Mouse (Mus musculus) liver, postnatal 0 days (tissue): ENCODE results near the gene Mtnr1a.

ENCODE experiments used
- CTCF ChIP-seq: sonication (generic); IDR thresholded peaks from 2 replicates; pipeline ENCODE4 v1.5.1; 2016; ENCODE audit warnings: antibody characterized with exemption, low read depth
- EP300 ChIP-seq: IDR thresholded peaks from 2 replicates; pipeline ENCODE4 v1.6.1; 2016; ENCODE audit warnings: antibody characterized with exemption, low read depth, mild to moderate bottlenecking

DNA sequence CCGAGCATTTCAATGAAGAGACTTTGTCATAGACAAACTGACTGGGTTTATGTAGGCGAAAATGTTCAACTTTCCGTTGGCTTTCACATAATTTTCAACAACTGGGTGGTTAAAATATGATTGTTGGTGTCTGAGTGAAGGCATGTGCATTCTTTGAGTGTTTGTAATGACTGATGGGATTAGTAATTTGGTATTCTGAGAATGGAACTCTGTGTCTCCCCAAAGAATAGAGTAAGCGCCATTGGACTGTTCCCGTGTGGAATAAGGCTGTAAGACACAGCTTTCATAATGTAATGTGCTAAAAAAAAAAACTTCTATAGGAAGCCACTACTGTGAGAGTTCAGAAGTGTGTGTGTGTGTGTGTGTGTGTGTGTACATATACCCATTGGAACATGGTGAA is 49.7 kb upstream of the Mtnr1a start:
- TF ChIP-seq CTCF (no peak), EP300 (no peak)
